Mouse (Mus musculus): ENCODE results near the gene Agbl5.
A peak's percentile ranks its signal among the peaks of the same experiment; 100 is the strongest.

Agbl5 gene

GRCm38 (mm10) chr5:30887858-30888336, 597 bp upstream of the Agbl5 start:
- peak; percentile 91 to 93 for DNase-seq (ENCODE audit: low spot score in 2 of 2)

DNA sequence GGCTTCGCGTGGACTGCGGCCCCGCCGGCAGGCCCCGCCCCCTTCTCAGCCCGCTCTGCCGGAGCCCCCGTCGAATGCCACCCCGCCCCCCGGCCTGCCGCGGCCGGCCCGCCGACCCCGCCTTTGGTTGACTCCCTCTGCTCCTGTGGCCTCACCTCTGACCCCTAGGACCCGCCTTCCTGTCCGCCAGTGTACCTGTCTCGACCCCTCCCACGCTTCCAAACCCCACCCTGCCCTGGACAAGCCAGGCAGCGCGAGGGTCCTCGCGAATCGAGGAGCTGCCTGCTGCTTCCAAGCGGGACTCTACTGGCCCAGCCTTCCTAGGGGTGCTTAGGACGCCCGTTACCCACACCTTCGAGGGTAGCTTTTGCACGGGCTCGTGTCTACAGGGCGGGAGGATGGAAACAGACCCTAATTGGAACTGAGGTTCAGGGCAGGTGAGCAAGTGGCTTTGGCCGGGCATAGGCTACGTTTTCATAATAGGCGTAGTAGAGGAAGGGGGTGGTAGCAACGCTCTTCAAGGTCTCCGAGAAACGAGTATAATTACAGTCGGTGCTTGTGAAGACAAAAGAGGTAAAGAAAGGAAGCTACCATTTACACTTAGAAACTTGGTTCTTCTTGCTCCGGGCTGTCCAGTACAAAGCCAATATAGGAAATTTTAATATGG, 727 bp downstream of the Agbl5 start:
- DNase-seq (ENCODE audit: low spot score in 2 of 2), result no peak

DNA sequence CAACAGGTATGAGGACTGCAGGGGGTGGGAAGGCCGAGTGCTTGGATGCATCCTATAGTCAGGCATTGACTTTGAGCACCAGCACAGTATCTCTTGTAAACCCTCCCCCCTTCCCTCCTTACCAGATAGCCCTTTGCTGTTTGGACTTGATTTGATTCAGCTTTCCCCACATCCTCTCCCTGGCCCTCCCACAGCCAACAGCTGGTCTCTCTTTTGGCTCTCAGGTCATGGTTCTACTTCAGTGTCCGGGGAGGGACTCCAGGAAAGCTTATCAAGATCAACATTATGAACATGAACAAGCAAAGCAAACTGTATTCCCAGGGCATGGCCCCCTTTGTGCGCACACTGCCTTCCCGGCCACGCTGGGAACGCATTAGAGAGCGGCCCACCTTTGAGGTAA, 1.9 kb downstream of the Agbl5 start:
- no peak for DNase-seq (ENCODE audit: low spot score in 2 of 2)

GRCm38 (mm10) chr5:30901860-30902259, 13.4 kb downstream of the Agbl5 start:
- DNase-seq (ENCODE audit: low spot score in 2 of 2), result no peak

- peak; percentile 95 for DNase-seq (ENCODE audit: low spot score in 2 of 2)
Measured at GRCm38 (mm10) chr5:30907413-30908059, 19.0 kb downstream of the Agbl5 start, which contains the start of gene Ost4. Gene Ost4 (minus strand): TSS chr5:30907788.

DNA sequence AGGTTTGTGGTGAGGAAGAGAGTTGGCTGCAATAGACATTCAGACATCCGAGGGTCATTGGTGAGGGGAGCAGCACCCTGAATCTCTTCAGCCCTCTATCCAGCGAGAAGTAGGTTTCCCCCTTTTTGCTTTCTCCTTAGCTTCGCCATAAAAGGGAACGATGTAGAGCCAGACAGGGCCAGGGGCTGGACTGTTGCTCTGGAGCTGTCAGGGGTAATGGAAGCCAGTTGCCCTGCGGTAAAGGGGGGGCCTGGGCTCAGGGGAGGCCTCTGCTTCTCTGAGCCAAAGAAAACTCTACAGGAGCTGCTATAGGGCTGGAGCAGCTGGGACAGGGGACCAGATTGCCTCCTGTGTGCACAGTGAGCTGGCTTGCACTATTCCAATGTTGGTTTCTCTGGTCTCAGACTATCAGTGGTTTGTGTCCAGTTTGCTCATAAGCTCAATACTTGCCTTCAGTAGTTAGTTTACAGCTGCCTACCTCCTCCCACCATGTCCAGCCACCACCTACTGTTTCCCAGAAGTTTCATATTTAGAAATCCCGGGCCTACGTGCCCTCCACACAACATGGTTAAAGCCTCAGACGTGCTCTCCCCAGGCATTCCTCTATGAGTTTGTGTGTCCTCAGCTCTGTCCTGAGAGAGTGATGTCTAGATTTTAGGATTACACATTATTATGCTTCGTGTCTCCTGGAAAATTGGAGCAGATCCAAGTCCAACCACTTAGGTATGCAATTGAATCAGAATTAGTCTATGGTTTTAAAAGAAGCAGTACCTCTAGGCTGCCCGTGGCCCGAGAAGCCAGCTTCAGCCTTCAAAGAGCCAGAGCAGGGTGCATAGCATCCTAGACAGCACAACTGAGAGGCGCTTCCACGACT, 20.2 kb downstream of the Agbl5 start:
- DNase-seq (ENCODE audit: low spot score in 2 of 2), result no peak

- DNase-seq (ENCODE audit: low spot score in 2 of 2), result no peak
Measured at GRCm38 (mm10) chr5:30909300-30909659, 20.8 kb downstream of the Agbl5 start.

DNA sequence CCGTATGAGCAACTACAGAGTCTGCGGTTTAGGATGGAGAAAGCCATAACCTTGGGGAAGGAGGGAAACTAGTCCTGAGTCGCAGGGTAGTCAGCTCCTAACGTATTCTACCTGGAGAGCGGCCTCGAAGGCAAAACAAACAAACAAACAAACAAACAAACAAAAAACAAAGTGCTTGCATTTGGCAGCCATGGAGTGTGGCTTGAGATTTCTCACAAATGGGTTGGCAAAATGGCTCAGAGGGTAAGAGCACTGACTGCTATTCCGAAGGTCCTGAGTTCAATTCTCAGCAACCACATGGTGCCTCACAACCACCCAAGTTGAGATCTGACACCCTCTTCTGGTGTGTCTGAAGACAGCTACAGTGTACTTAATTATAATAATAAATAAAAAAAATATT, 21.4 kb downstream of the Agbl5 start:
- no peak for DNase-seq (ENCODE audit: low spot score in 2 of 2)

DNA sequence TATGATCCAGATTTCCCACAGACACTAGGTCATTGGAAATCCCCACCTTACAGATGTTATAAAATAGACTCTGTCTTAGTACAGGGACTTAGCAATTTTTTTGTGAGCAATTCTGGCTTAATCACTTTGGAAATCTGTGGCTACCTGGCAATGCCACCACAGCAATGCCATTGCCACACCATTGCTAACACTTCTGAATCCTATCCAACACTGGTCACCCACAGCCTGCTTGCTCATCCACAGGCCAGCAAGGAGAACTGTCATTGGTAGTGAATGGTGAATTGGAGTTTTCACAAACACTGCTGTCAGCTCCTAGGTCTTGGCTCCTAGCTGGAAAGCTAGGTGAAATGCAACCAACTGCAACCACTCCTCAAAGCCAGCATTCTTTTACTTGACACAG, 22.0 kb downstream of the Agbl5 start:
- no peak for DNase-seq (ENCODE audit: low spot score in 2 of 2)

DNA sequence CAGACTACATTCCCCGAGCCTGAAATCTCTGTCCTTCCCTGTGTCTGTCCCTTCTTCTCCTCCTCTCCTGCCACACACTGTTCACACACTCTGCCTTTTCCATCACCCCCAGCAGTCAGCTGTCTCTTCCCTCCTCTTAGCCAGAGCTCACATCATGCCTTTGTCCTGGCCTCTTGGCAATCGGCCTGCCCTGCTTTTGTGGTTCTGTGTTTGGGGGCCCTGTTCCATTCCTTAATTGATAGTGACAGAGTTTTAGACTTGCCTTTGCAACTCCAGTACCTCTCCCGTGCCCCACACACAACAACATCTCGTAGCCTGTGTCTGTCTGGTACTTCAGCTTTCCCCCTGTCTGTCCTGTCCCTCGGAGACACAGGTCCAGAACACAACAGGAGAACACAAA, 23.7 kb downstream of the Agbl5 start:
- no peak for DNase-seq (ENCODE audit: low spot score in 2 of 2)

- no peak for DNase-seq (ENCODE audit: low spot score in 2 of 2)
Measured at GRCm38 (mm10) chr5:30913060-30913841, 24.8 kb downstream of the Agbl5 start, which contains the start of gene Emilin1. Gene Emilin1 (plus strand): TSS chr5:30913402.

DNA sequence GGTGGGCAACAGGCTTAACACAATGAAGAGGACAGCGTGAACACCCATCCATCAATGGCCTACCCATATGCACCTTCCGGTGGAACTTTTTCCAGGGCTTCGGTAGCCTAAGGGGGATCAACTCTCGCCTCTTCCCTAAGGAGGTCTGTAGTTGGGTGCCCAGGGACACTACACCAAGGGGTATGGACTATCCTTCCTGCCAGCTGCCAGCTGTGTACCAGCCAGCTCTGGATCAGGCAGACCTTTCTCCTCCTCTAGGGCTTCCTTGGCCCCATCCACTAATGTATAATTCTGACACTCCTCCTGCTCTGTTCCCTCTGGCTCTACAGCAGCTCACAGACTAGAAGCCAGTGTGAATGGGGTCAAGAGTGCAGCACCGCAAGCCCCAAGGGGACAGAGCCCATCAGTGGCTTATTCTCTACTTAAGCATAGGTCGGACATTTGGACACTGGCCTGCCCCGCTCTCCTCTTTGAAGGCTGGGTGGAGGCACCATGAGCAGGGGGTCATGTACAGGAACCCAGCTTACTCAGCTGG, 25.7 kb downstream of the Agbl5 start:
- no peak for DNase-seq (ENCODE audit: low spot score in 2 of 2)

DNA sequence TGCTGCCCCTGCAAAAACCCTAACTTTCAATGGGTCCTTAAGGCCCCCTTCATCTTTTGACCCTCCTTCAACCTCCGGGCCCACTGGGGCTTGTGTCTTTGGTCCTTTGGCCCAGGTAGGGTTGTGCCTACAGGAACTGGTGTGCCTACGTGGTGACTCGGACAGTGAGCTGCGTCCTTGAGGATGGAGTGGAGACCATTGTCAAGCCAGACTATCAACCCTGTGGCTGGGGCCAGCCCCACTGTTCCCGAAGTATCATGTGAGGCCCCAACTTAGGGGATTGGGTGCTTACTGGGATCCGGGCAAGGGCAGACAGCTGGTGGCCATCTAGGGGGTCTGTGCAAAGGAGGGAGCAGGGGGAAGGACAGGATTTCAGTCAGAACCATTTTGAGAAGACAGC, 26.4 kb downstream of the Agbl5 start:
- no peak for DNase-seq (ENCODE audit: low spot score in 2 of 2)

- DNase-seq (ENCODE audit: low spot score in 2 of 2), result no peak
Measured at GRCm38 (mm10) chr5:30915456-30915855, 27.0 kb downstream of the Agbl5 start.

- DNase-seq (ENCODE audit: low spot score in 2 of 2), result peak; percentile 87 to 93
Measured at GRCm38 (mm10) chr5:30915974-30916433, 27.5 kb downstream of the Agbl5 start.

DNA sequence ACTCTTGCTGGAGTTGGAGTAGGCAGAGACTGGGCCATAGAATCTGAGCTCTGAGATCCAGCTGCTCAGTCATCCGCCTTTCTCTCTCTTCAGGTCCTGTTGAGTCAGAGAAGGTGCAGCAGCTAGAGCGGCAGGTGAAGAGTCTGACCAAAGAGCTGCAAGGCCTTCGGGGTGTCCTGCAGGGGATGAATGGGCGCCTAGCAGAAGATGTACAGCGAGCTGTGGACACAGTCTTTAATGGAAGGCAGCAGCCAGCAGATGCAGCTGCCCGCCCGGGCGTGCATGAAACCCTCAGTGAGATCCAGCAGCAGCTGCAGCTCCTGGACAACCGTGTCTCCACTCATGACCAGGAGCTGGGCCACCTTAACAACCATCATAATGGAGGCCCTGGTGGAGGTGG, 28.3 kb downstream of the Agbl5 start:
- DNase-seq (ENCODE audit: low spot score in 2 of 2), result no peak

DNA sequence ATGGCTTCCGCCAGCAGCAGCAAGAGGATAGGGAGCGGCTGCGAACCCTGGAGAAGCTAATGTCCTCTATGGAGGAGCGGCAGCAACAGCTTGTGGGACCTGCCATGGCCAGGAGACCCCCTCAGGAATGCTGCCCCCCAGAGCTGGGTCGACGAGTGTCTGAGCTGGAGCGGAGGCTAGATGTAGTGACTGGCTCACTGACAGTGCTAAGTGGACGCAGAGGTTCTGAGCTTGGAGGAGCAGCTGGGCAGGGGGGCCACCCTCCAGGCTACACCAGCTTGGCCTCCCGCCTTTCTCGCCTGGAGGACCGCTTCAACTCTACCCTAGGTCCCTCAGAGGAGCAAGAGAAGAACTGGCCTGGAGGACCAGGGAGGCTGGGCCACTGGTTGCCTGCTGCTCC, 28.9 kb downstream of the Agbl5 start:
- DNase-seq (ENCODE audit: low spot score in 2 of 2), result no peak

- DNase-seq (ENCODE audit: low spot score in 2 of 2), result no peak
Measured at GRCm38 (mm10) chr5:30917891-30918670, 29.6 kb downstream of the Agbl5 start.

DNA sequence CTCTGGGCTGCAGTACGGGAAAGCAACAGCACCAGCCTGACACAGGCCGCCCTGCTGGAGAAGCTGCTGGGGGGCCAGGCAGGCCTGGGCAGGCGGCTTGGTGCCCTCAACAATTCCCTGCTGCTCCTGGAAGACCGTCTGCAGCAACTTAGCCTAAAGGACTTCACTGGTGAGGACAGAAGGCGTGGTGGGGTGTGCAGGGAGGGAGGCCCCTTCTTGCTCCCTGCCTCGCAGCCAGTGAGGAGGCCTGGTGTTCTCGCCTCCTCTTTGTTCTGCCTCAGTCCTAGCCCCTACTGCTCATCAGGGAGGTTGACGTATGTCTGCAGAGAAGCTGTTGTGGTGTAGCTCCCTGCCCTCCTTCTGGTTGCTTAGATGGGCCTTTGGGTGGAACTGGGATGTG, 30.2 kb downstream of the Agbl5 start:
- DNase-seq (ENCODE audit: low spot score in 2 of 2), result no peak

GRCm38 (mm10) chr5:30919831-30920614, 31.5 kb downstream of the Agbl5 start:
- DNase-seq (ENCODE audit: low spot score in 2 of 2), result no peak

Data from right cerebral cortex, postnatal 36 days (tissue).